Mouse (Mus musculus) ES-E14 (cell line): ENCODE data around the gene Tldc2. TPM values are rescaled to one million over a fixed set of nuclear protein-coding genes. Genes with fewer than 3 reads are reported as not detected.

ENCODE experiments used
- DNase-seq: peaks from one replicate; pipeline ENCODE4 v3.0.0-alpha.2; 2013; ENCODE audit warnings: low read depth, low spot score
- H3K27ac ChIP-seq: 2 replicates; pipeline ENCODE4 v1.5.1; 2012; ENCODE audit warnings: low read depth, mild to moderate bottlenecking, low read length, moderate library complexity, mixed read lengths; ENCODE audit not compliant: poor library complexity, insufficient read depth, severe bottlenecking
- H3K36me3 ChIP-seq: 2 replicates; pipeline ENCODE4 v1.6.1; 2012; ENCODE audit warnings: mild to moderate bottlenecking, low read length, moderate library complexity, mixed read lengths; ENCODE audit not compliant: control insufficient read depth, poor library complexity, insufficient read depth, severe bottlenecking
- H3K4me1 ChIP-seq, 2 experiments: fragments of 150-350 bp in 1 of 2; sonication (generic) in 1 of 2; 2 replicates each; pipeline ENCODE4 v1.6.1; 2012; ENCODE audit warnings: low read length in 2 of 2, mild to moderate bottlenecking in 1 of 2, mixed read lengths in 1 of 2; ENCODE audit not compliant: control insufficient read depth in 2 of 2, insufficient read depth in 2 of 2, poor library complexity in 1 of 2
- H3K4me3 ChIP-seq, 2 experiments: fragments of 150-350 bp in 1 of 2; sonication (generic) in 1 of 2; 2 replicates each; pipeline ENCODE4 v1.5.1; 2012; ENCODE audit warnings: low read length in 2 of 2, low read depth in 1 of 2, mild to moderate bottlenecking in 1 of 2, mixed read lengths in 1 of 2; ENCODE audit not compliant: insufficient read depth in 1 of 2, poor library complexity in 1 of 2, severe bottlenecking in 1 of 2
- H3K9ac ChIP-seq: 2 replicates; pipeline ENCODE4 v1.6.1; 2012; ENCODE audit warnings: low read depth, mild to moderate bottlenecking, low read length, mixed read lengths; ENCODE audit not compliant: poor library complexity, insufficient read depth, severe bottlenecking
- H3K9me3 ChIP-seq: fragments of 150-350 bp; sonication (generic); 2 replicates; pipeline ENCODE4 v1.6.1; 2012; ENCODE audit warnings: low read depth, mild to moderate bottlenecking, low read length; ENCODE audit not compliant: control insufficient read depth, insufficient read depth
- CHD2 ChIP-seq: IDR thresholded peaks from 2 replicates; pipeline ENCODE4 v1.6.1; 2014; ENCODE audit warnings: mild to moderate bottlenecking, low read depth, low read length, inconsistent platforms
- HCFC1 ChIP-seq: IDR thresholded peaks from 2 replicates; pipeline ENCODE4 v1.6.1; 2012; ENCODE audit warnings: low read length, inconsistent platforms, borderline replicate concordance; ENCODE audit not compliant: insufficient read depth
- MAFK ChIP-seq: IDR thresholded peaks from 2 replicates; pipeline ENCODE4 v1.6.1; 2014; ENCODE audit warnings: mild to moderate bottlenecking, low read depth, low read length, inconsistent platforms; ENCODE audit not compliant: insufficient read depth
- ZC3H11A ChIP-seq: IDR thresholded peaks from 2 replicates; pipeline ENCODE4 v1.6.1; 2012; ENCODE audit warnings: low read depth, mild to moderate bottlenecking, inconsistent platforms, low read length, borderline replicate concordance
- ZNF384 ChIP-seq: IDR thresholded peaks from 2 replicates; pipeline ENCODE4 v1.6.1; 2012; ENCODE audit warnings: low read depth, low read length, inconsistent platforms
- in situ Hi-C, 2 experiments: fragments of 600-800 bp; cut with MboI; formaldehyde crosslinking; loops; one replicate each; pipeline ENCODE4 v1.15.1; 2025; ENCODE audit warnings: low sequenced_read_pairs in 2 of 2, inconsistent platforms in 1 of 2; ENCODE audit not compliant: unreplicated experiment in 2 of 2
- total RNA-seq: library from RNA; depleted of rRNA; stranded (reverse); fragments of 300-350 nt; gene quantifications from 2 replicates; pipeline ENCODE4 v1.2.3, GENCODE M21; 2012

Tldc2 gene
- total RNA-seq, 1 experiment: not detected

DNA sequence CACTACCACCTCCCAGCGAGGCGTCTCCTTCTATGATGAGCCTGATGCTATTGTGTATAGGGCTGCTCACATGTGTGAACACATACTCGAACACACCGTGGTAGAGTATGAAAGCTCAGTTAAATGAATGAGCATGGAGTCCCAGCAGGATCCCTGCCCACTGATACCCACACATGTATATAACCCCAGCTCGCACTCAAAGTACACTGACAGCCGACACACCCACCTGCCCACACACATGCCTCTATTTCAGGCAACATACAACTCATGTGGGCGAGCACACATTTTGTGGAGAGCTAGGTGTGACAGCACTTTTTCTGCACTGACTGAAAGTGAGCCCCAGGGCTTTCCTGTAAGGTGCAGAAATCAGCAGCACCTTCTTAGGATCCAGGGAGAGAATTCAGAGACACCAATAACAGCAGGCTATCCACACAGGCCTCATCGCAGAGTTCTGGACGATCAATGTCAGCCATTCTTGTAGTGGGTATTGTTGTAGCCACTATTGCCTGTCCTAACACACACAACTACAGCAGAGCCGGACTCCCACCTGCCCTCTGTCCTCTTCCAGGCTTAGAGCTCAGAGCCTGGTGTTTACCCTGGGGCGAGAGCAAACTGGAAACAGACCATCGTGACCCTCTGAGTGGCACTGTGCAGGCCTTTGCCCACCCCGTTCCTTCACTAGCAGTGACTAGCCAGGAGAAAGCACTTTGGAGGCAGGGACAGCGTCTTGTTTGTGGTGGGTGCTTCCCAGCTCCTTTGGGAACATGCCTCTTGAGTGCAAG is 872 bp downstream of the Tldc2 start:
- H3K4me3 ChIP-seq: no peak overlapping the region
- no peak overlapping the region for H3K27ac ChIP-seq
- no peak overlapping the region for H3K9ac ChIP-seq
- DNase-seq: no peak
- no peaks in the 10 kb centered on the region for H3K9me3 ChIP-seq
- no peaks in the 10 kb centered on the region for H3K4me1 ChIP-seq
- in situ Hi-C loops: no loop called here
- no peaks in the 10 kb centered on the region for H3K36me3 ChIP-seq
- TF ChIP-seq ZC3H11A (no peak), ZNF384 (no peak), HCFC1 (no peak), CHD2 (no peak), MAFK (no peak)

DNA sequence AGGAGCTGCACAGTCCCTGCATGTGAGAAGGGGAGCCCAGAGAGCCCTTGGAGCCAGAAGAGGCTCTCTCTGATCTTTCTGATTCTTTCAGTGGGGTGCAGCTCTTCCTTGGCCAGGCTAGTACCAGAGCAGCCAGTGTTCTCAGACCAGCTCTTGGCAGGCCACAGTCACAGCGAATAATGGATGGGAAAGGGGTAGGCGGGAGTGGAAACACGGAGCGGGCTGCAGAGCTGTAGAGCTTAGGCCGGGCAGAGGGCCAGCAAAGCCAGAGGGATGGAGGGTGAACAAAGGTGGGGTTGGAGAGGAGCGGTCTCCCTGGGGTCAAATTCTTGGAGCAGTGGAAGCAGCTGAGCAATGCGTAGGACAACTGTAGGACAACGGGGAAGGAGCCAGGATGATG is 5.2 kb downstream of the Tldc2 start:
- in situ Hi-C loops: no loop called here
- no peaks in the 10 kb centered on the region for H3K9me3 ChIP-seq
- no peak for TF ChIP-seq MAFK
- TF ChIP-seq HCFC1: no peak
- no peak for TF ChIP-seq ZNF384
- TF ChIP-seq CHD2: no peak
- no peak for TF ChIP-seq ZC3H11A
- H3K9ac ChIP-seq: no peak overlapping the region
- H3K36me3 ChIP-seq: no peaks in the 10 kb centered on the region
- no peak for DNase-seq
- H3K4me3 ChIP-seq: no peak overlapping the region
- no peaks in the 10 kb centered on the region for H3K4me1 ChIP-seq
- H3K27ac ChIP-seq: no peak overlapping the region

DNA sequence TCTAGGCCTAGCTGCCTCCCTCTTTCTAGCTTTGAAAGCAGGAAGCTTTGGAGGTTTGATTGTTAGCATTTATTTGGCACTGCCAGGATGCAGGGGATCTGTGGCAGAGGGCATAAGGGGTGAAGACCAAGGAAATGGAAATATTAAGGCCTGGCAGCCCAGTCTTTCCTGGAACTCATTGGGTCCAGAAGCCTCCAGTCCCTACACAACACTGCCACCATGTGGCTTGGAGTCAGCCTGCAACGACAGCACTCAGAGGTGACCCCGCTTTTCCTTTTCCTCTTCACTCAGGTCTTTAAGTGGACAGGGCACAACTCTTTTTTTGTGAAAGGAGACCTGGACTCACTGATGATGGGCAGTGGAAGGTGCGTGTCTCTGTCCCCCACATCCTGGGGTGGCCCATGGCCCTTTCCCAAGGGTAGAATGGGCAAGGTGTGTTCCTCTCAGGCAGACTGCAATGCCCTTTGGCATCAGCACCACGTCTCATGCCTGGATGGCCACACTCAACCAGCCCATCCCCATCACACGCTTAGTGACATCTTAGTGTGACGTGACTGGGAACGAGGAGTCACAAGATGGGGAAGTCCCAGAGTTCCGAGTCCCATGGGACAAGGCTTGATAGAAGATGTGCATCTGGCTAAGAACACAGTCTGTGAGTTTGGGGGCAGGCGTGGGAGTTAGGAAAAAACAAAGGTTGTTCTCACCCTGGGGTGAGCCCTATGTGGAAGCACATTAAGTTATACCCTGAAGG is 8.3 kb downstream of the Tldc2 start:
- no peak overlapping the region for H3K4me3 ChIP-seq
- H3K9ac ChIP-seq: no peak overlapping the region
- no peaks in the 10 kb centered on the region for H3K9me3 ChIP-seq
- no peak for DNase-seq
- H3K36me3 ChIP-seq: peaks cover 3% of the 10 kb centered on the region; the same call in 1 of the 2 replicates
- H3K4me1 ChIP-seq: peaks cover 2% of the 10 kb centered on the region in 2 experiments; a peak in 2 of 4 replicates
- peak; percentile 91; the same call in 1 of the 2 replicates for TF ChIP-seq ZC3H11A
- TF ChIP-seq ZNF384: no peak
- in situ Hi-C loops: no loop called here
- H3K27ac ChIP-seq: no peak overlapping the region

DNA sequence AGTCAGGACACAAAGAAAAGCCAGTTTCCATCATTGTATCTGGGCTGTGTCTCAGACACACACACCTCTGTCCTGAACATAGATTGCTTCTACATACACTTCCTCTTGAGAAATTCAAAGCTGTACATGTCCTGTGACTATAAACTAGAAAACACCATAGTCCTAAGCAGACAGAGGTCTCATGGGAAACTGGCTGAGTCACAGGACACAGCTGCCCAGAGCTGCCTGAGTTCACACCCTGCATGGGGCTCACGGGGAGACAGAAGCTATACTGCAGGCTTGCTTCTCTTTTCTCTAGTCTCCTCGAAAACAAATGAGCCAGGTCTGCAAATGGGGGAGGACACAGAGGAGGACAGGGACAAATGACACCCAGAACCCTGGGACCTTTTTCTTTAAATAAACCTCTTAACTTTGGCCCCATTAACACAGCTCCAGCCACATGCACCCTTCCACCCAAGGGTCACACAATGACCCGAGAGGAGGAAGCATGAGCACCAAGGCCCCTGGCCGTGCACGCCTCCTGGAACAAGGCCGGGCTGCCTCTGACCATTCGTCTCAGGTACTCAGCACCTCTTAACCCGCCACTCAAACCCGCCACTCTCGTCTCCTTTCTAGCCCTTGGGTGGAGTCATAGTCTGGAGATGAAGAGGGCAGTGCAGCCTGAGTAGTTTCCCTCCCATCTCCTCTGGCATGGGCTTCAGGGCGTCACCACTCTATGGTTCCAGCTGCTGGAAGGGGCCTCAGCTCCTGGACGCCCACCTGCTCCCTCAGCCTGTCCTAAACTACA is 12.9 kb downstream of the Tldc2 start:
- no peaks in the 10 kb centered on the region for H3K9me3 ChIP-seq
- no peak for DNase-seq
- in situ Hi-C loops: no loop called here
- TF ChIP-seq ZNF384 (no peak), CHD2 (no peak), MAFK (no peak), ZC3H11A (no peak), HCFC1 (no peak)
- no peak overlapping the region for H3K4me3 ChIP-seq
- no peak overlapping the region for H3K27ac ChIP-seq
- H3K36me3 ChIP-seq: peaks cover 5% of the 10 kb centered on the region; the same call in 1 of the 2 replicates
- H3K4me1 ChIP-seq: peaks cover 3 to 6% of the 10 kb centered on the region in 2 experiments; a peak in 3 of 4 replicates
- no peak overlapping the region for H3K9ac ChIP-seq
